Mouse (Mus musculus): Measurements from ENCODE around the gene Scaf8. TPM values are rescaled to one million over a fixed set of nuclear protein-coding genes. Genes with fewer than 3 reads are reported as not detected.

The Scaf8 gene
- polyA plus RNA-seq, 1 experiment from 2014 or later: 18.1 TPM

DNA sequence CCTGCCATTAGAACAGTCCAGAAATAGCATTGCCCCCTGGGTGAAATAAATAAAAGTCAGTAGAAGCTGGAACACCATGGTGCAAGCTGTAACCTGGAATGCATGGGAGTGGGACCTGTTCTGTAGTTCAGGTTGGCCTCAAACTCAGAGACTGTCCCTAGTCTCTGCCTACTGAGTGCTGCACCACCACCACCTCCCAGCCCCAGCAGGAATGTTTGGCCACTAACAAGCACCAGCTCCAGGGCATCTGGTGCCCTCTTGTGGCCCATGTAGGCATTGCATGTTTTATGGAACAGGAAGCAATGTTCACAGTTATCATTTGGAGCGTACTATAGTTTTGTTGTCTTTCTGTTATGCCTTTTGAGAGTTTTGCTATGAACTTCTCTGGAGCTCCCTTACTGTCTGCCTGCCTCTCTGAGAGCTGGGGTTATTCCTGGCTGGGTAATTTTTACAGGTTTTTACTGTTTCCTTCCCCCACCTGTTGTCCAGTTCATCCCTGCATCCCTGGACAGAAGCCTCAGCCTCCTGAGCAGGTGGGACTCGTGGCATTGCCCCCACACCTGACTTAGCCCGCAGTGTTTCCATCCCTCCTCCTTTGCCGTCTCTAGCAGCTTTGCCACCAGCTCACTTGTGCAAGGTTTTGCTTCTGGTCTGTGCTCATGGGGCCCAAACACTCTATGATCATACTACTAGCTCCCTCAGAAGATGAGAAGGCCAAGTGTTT, 109.8 kb downstream of the Scaf8 start:
- H3K4me3 ChIP-seq (ENCODE audit: low read length): no peak overlapping the region

DNA sequence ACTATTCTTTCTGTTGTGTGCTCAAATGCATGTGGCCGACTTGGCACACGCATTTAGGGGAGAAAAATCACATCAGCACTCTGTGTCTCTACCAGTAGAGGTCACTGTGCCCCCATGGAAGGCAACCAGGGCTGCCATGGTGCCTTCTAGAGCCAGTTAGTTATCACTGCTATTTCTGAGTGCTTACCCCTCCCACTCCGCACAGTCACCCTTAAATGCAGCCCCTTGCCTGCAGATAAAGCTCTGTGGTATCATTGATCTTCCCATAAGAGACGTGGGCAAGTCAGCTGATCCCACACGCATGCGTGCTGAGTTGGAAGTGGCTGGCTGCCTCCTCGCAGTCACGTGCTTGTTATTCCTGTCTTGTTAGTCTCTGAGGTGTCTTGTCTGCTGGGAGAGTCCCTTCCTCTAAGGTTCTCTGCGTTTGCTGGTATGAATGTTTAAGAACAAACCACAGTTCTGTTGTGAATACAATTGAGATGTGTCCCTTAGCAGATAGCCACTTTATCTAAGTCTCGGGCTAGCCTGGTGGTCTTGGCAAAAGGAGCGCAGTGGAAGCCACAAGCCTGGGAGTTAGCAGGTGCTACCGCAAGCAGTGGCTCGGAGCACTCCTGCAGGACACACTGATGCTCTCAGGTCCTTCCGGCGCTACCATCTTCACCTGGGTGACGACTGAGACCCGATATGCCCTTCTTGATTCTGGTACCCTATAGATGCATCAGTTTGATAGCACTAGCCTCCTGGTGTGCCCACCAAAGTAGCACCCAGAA, 115.6 kb downstream of the Scaf8 start:
- H3K27ac ChIP-seq (ENCODE audit: low read length): no peak overlapping the region
- WGBS: 73% methylated on average over 17 of the region's 17 CpGs

More for the DNA sequence above, 109.8 kb downstream of the Scaf8 start:
- Histone ChIP-seq H3K36me3 (ENCODE audit: control insufficient read depth, insufficient read depth, low read length) (no peaks in the 10 kb centered on the region), H3K4me2 (ENCODE audit: low read depth, low read length) (no peak overlapping the region), H3K27ac (ENCODE audit: low read length) (no peak overlapping the region), H3K27me3 (ENCODE audit: control insufficient read depth, insufficient read depth, low read depth, low read length) (no peaks in the 10 kb centered on the region), H3K9me3 (ENCODE audit: control insufficient read depth, low read length) (no peaks in the 10 kb centered on the region), H3K4me1 (replicated peaks; ENCODE audit: control insufficient read depth, insufficient read depth, low read length) (no peaks in the 10 kb centered on the region), H3K9ac (ENCODE audit: low read length) (no peak overlapping the region)
- 50% methylated on average over 4 of the region's 4 CpGs for WGBS
- ATAC-seq (ENCODE audit: low read depth): peak; percentile 81

DNA sequence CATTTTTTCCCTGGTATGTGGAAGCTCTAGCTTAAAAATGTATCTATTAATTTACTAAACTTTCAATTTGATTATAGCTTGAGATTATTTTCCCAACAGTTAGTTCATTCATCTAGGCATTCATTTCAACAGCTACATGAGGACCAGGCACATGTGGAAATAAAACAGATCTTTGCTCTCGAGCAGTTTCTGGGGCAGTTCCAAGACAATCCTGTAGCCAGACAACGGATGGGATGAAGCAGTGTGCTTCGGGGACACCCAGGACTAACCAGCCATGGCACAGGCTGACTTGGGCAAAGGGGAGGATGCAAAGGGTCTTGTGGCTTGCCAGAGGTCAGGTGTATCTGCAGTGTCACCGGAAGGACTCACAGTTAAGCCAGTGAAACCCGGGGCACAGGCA, 117.9 kb downstream of the Scaf8 start:
- 0 out of 2 replicates have a peak, but pooled peaks cover 4% of the 10 kb centered on the region for H3K36me3 ChIP-seq (ENCODE audit: control insufficient read depth, insufficient read depth, low read length)
- no peaks in the 10 kb centered on the region for H3K27me3 ChIP-seq (ENCODE audit: control insufficient read depth, insufficient read depth, low read depth, low read length)
- H3K9ac ChIP-seq (ENCODE audit: low read length): no peak overlapping the region
- 79% methylated on average over 5 of the region's 5 CpGs for WGBS
- H3K4me3 ChIP-seq (ENCODE audit: low read length): no peak overlapping the region
- no peaks in the 10 kb centered on the region for H3K9me3 ChIP-seq (ENCODE audit: control insufficient read depth, low read length)
- H3K27ac ChIP-seq (ENCODE audit: low read length): no peak overlapping the region
- H3K4me1 ChIP-seq (replicated peaks; ENCODE audit: control insufficient read depth, insufficient read depth, low read length): no peaks in the 10 kb centered on the region
- no peak for ATAC-seq (ENCODE audit: low read depth)
- H3K4me2 ChIP-seq (ENCODE audit: low read depth, low read length): no peak overlapping the region

More for the DNA sequence above, 115.6 kb downstream of the Scaf8 start:
- H3K4me3 ChIP-seq (ENCODE audit: low read length): no peak overlapping the region
- H3K4me2 ChIP-seq (ENCODE audit: low read depth, low read length): no peak overlapping the region
- peak; percentile 60 for ATAC-seq (ENCODE audit: low read depth)
- H3K36me3 ChIP-seq (ENCODE audit: control insufficient read depth, insufficient read depth, low read length): 0 out of 2 replicates have a peak, but pooled peaks cover 4% of the 10 kb centered on the region
- no peaks in the 10 kb centered on the region for H3K27me3 ChIP-seq (ENCODE audit: control insufficient read depth, insufficient read depth, low read depth, low read length)
- H3K9me3 ChIP-seq (ENCODE audit: control insufficient read depth, low read length): no peaks in the 10 kb centered on the region
- no peaks in the 10 kb centered on the region for H3K4me1 ChIP-seq (replicated peaks; ENCODE audit: control insufficient read depth, insufficient read depth, low read length)
- H3K9ac ChIP-seq (ENCODE audit: low read length): no peak overlapping the region

DNA sequence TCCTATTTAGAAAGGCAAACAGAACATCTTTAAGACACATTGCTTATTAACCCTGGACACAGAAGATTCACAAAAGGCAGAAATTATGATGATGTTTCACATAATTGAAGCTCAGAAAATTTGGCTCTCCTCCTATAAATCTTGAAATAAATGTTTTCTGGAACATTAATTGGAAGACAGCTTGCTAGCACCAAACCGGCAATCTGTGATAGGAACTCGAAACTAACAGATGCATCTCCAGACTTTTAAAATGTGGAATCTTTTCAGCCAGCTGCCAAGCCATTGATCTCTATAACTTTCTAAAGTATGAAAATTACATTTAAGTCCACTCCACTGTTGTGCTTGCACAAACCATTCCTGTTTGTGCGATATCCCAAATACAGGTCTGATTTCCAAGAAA, 128.9 kb downstream of the Scaf8 start:
- Histone ChIP-seq H3K4me2 (ENCODE audit: low read depth, low read length) (no peak overlapping the region), H3K36me3 (ENCODE audit: control insufficient read depth, insufficient read depth, low read length) (no peaks in the 10 kb centered on the region; the same call in 1 of the 2 replicates), H3K4me1 (replicated peaks; ENCODE audit: control insufficient read depth, insufficient read depth, low read length) (no peaks in the 10 kb centered on the region), H3K27ac (ENCODE audit: low read length) (no peak overlapping the region), H3K4me3 (ENCODE audit: low read length) (no peak overlapping the region), H3K9me3 (ENCODE audit: control insufficient read depth, low read length) (no peaks in the 10 kb centered on the region), H3K9ac (ENCODE audit: low read length) (no peak overlapping the region), H3K27me3 (ENCODE audit: control insufficient read depth, insufficient read depth, low read depth, low read length) (no peaks in the 10 kb centered on the region)
- 85% methylated on average over 3 of the region's 3 CpGs for WGBS
- ATAC-seq (ENCODE audit: low read depth): no peak

GRCm38 (mm10) chr17:3244881-3245739, 130.3 kb downstream of the Scaf8 start:
- ATAC-seq (ENCODE audit: low read depth): no peak
- no peak overlapping the region for H3K4me2 ChIP-seq (ENCODE audit: low read depth, low read length)
- H3K9ac ChIP-seq (ENCODE audit: low read length): no peak overlapping the region
- H3K36me3 ChIP-seq (ENCODE audit: control insufficient read depth, insufficient read depth, low read length): no peaks in the 10 kb centered on the region; the same call in 1 of the 2 replicates
- H3K4me1 ChIP-seq (replicated peaks; ENCODE audit: control insufficient read depth, insufficient read depth, low read length): no peaks in the 10 kb centered on the region
- H3K4me3 ChIP-seq (ENCODE audit: low read length): no peak overlapping the region
- H3K27me3 ChIP-seq (ENCODE audit: control insufficient read depth, insufficient read depth, low read depth, low read length): no peaks in the 10 kb centered on the region
- no peak overlapping the region for H3K27ac ChIP-seq (ENCODE audit: low read length)
- 77% methylated on average over 8 of the region's 8 CpGs for WGBS
- H3K9me3 ChIP-seq (ENCODE audit: control insufficient read depth, low read length): no peaks in the 10 kb centered on the region

GRCm38 (mm10) chr17:3246665-3247370, 132.0 kb downstream of the Scaf8 start:
- Histone ChIP-seq H3K27ac (ENCODE audit: low read length) (no peak overlapping the region), H3K4me1 (replicated peaks; ENCODE audit: control insufficient read depth, insufficient read depth, low read length) (no peaks in the 10 kb centered on the region), H3K9ac (ENCODE audit: low read length) (no peak overlapping the region), H3K27me3 (ENCODE audit: control insufficient read depth, insufficient read depth, low read depth, low read length) (no peaks in the 10 kb centered on the region), H3K36me3 (ENCODE audit: control insufficient read depth, insufficient read depth, low read length) (no peaks in the 10 kb centered on the region), H3K4me3 (ENCODE audit: low read length) (no peak overlapping the region), H3K9me3 (ENCODE audit: control insufficient read depth, low read length) (no peaks in the 10 kb centered on the region), H3K4me2 (ENCODE audit: low read depth, low read length) (no peak overlapping the region)
- peak; percentile 54; the same call in 1 of the 2 replicates for ATAC-seq (ENCODE audit: low read depth)
- 24% methylated on average over 7 of the region's 7 CpGs for WGBS

Other genes with a start within 250 kb of the Scaf8 start
- 6.0 TPM in 2 replicates for gene Tiam2, start 211.6 kb downstream of the Scaf8 start, polyA plus RNA-seq (2015; fragmentation: Nextera tagmentation; extraction: Ambion mirVana)

All from lung, embryonic 16.5 days (tissue).